Mouse (Mus musculus): ENCODE results near the gene 1700016H13Rik. TPM values are rescaled to one million over a fixed set of nuclear protein-coding genes. Genes with fewer than 3 reads are reported as not detected.

1700016H13Rik gene
- polyA plus RNA-seq, 1 experiment: not detected

DNA sequence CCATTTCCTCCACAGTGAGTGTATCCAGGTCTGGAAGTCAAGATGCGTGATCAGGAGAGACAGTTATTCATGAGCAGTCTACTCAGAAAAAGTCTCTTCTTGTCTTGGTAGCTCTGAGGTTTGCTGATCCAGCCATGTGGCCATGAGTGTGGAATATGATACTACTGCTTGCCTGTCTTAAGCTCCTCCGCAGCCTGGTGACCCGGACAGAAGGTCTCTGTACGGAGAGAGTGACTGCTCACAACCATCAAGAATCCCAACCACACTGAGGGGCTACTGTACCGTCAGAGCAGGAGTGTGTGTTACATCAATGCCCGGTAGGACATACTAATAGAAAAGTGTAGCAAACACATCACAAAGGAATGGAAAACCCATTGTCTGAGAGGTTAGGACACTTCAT is 22.1 kb upstream of the 1700016H13Rik start:
- no peak overlapping the region for H3K27ac ChIP-seq (ENCODE audit: insufficient read depth, low read depth, low read length)
- 87% methylated on average over 6 of the region's 6 CpGs for WGBS
- TF ChIP-seq CTCF (IDR thresholded peaks at IDR 0.05; ENCODE audit: insufficient read depth, low read depth, low read length) (no peak), POLR2A (IDR thresholded peaks at IDR 0.05; ENCODE audit: insufficient read depth, low read depth, low read length) (no peak)

DNA sequence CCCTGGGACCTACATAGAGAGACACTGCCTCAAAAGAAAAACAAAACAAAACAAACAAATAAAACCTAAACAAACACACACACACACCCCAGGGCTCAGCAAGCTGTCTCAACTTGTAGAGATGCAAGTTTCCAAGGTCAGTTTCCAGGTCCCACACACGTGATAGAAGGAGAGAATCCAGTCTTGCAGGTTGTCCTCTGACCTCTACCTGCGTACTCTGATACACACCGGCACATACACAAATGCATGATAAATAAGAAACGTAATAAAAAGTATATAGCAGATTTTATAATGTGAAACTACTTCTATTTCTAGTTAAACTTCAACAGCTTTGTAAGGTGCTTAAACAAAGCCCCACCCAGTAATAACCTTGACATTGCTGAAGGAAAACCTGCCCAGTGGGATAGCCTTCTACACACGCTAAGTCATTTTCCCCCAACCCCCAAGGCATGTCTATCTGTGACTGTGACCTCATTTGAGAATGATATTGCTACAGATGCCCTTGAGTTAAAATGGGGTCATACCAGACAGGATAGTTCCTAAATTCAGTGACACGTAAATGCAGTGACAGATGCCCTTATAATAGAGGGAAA is 20.6 kb upstream of the 1700016H13Rik start:
- H3K4me1 ChIP-seq (ENCODE audit: control insufficient read depth, insufficient read depth, low read length): no peaks in the 10 kb centered on the region
- 96% methylated on average over 6 of the region's 6 CpGs for WGBS
- H3K4me3 ChIP-seq (ENCODE audit: insufficient read depth, low read depth, low read length): no peak overlapping the region
- H3K27ac ChIP-seq (ENCODE audit: insufficient read depth, low read depth, low read length): no peak overlapping the region
- TF ChIP-seq CTCF (IDR thresholded peaks at IDR 0.05; ENCODE audit: insufficient read depth, low read depth, low read length) (no peak), POLR2A (IDR thresholded peaks at IDR 0.05; ENCODE audit: insufficient read depth, low read depth, low read length) (no peak)

More for the DNA sequence above, 22.1 kb upstream of the 1700016H13Rik start:
- Histone ChIP-seq H3K4me1 (ENCODE audit: control insufficient read depth, insufficient read depth, low read length) (no peaks in the 10 kb centered on the region), H3K4me3 (ENCODE audit: insufficient read depth, low read depth, low read length) (no peak overlapping the region)

DNA sequence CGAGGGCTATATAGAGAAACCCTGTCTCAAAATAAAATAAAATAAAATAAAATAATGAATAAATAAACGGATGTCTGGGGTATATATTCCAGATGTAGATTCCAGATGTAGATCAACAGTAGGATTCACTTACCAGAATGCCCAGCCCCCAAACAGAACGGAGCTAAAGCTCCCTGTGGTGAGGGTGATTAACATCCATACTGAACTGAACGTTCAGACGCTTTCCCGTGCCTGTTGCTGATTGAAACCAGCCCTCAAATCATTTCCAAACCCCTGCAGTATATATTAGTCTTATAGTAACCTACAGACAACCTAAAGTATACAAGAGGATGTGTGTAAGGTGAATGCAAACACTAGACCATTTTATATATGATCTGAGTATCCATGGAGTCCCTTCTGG is 18.7 kb upstream of the 1700016H13Rik start:
- H3K27ac ChIP-seq (ENCODE audit: insufficient read depth, low read depth, low read length): no peak overlapping the region
- H3K4me1 ChIP-seq (ENCODE audit: control insufficient read depth, insufficient read depth, low read length): no peaks in the 10 kb centered on the region
- 68% methylated on average over 6 of the region's 6 CpGs for WGBS
- no peak overlapping the region for H3K4me3 ChIP-seq (ENCODE audit: insufficient read depth, low read depth, low read length)
- TF ChIP-seq POLR2A (IDR thresholded peaks at IDR 0.05; ENCODE audit: insufficient read depth, low read depth, low read length): no peak
- no peak for TF ChIP-seq CTCF (IDR thresholded peaks at IDR 0.05; ENCODE audit: insufficient read depth, low read depth, low read length)

DNA sequence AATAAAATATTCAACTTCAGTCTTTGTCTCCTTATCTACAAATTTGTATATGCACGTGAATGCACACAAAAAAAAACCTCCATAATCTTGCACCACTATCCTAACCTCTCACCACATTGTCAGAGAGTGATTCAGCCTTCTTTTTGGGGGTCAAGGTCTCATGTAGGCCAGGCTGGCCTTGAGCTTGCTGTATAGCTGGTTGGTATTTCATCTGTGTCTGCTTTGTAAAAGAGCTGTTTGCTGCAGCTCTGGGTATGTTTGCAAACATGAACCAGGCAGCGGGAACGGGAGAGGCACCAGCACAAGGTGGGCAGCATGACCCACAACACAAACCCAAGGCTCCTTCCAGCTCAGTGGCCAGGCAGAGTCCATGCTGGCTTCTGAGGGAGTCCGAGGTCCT is 17.8 kb upstream of the 1700016H13Rik start:
- Histone ChIP-seq H3K4me3 (ENCODE audit: insufficient read depth, low read depth, low read length) (no peak overlapping the region), H3K27ac (ENCODE audit: insufficient read depth, low read depth, low read length) (no peak overlapping the region), H3K4me1 (ENCODE audit: control insufficient read depth, insufficient read depth, low read length) (no peaks in the 10 kb centered on the region)
- WGBS: 85% methylated on average over 4 of the region's 4 CpGs
- TF ChIP-seq CTCF (IDR thresholded peaks at IDR 0.05; ENCODE audit: insufficient read depth, low read depth, low read length): no peak
- no peak for TF ChIP-seq POLR2A (IDR thresholded peaks at IDR 0.05; ENCODE audit: insufficient read depth, low read depth, low read length)

DNA sequence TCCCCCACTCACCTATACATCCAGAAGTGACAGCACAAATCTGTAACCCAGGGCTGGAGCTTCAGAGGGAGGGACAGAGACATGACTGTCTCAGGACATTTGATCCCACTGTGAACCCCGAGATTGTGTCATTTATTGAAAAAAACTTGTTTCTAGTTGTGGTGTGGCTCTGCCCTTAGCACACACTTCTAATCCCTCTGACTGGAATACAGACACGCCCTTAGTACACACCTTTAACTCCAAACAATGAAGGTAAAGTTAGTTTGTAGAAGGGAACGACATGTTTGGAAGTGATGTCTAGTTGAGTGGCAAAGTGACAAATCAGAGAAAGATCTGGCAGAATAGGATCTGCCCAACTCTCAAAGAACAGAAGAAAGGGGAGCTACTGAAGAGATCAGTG is 16.0 kb upstream of the 1700016H13Rik start:
- H3K27ac ChIP-seq (ENCODE audit: insufficient read depth, low read depth, low read length): no peak overlapping the region
- TF ChIP-seq POLR2A (IDR thresholded peaks at IDR 0.05; ENCODE audit: insufficient read depth, low read depth, low read length) (no peak), CTCF (IDR thresholded peaks at IDR 0.05; ENCODE audit: insufficient read depth, low read depth, low read length) (no peak)
- H3K4me1 ChIP-seq (ENCODE audit: control insufficient read depth, insufficient read depth, low read length): no peaks in the 10 kb centered on the region
- 85% methylated on average over 3 of the region's 3 CpGs for WGBS
- H3K4me3 ChIP-seq (ENCODE audit: insufficient read depth, low read depth, low read length): no peak overlapping the region

DNA sequence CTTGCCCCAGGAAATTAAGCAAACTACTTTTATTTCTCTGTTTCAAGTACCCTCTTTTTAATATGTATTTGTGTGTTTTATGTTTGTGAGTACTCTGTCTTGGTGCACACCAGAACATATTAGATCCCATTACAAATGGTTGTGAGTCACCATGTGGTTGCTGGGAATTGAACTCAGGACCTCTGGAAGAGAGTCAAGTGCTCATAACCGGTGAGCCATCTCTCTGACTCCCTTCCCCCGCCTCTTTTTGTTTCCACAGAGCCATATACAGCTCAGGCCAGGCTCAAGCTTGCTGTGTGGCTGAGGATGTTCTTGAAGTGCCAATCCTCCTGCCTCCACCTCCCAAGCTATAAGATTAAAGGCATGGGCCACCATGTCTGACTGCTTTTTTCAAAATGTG is 10.1 kb upstream of the 1700016H13Rik start:
- 85% methylated on average over 2 of the region's 2 CpGs for WGBS
- Histone ChIP-seq H3K4me1 (ENCODE audit: control insufficient read depth, insufficient read depth, low read length) (no peaks in the 10 kb centered on the region), H3K4me3 (ENCODE audit: insufficient read depth, low read depth, low read length) (no peak overlapping the region), H3K27ac (ENCODE audit: insufficient read depth, low read depth, low read length) (no peak overlapping the region)
- no peak for TF ChIP-seq POLR2A (IDR thresholded peaks at IDR 0.05; ENCODE audit: insufficient read depth, low read depth, low read length)
- TF ChIP-seq CTCF (IDR thresholded peaks at IDR 0.05; ENCODE audit: insufficient read depth, low read depth, low read length): no peak

DNA sequence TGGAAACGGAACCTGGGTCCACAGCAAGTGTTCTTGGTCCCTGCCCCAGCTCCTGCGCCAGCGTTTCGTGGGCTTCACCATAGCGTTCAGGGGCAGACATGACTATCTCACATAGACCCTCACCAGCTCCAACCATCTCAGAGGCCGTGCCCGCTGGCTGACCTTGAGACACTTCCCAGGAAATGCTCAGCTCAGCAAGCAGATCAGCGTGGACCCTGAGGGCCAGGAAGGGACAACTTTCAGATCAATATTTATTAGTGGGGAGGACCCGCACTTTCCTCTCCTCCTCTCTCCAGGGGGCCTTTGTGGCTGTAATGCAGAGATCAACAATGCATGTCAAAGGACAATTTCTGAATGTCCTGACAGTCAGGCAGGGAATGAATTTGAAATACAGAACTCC is 9.1 kb upstream of the 1700016H13Rik start:
- no peak overlapping the region for H3K4me3 ChIP-seq (ENCODE audit: insufficient read depth, low read depth, low read length)
- TF ChIP-seq POLR2A (IDR thresholded peaks at IDR 0.05; ENCODE audit: insufficient read depth, low read depth, low read length) (no peak), CTCF (IDR thresholded peaks at IDR 0.05; ENCODE audit: insufficient read depth, low read depth, low read length) (no peak)
- 89% methylated on average over 9 of the region's 9 CpGs for WGBS
- no peaks in the 10 kb centered on the region for H3K4me1 ChIP-seq (ENCODE audit: control insufficient read depth, insufficient read depth, low read length)
- no peak overlapping the region for H3K27ac ChIP-seq (ENCODE audit: insufficient read depth, low read depth, low read length)

DNA sequence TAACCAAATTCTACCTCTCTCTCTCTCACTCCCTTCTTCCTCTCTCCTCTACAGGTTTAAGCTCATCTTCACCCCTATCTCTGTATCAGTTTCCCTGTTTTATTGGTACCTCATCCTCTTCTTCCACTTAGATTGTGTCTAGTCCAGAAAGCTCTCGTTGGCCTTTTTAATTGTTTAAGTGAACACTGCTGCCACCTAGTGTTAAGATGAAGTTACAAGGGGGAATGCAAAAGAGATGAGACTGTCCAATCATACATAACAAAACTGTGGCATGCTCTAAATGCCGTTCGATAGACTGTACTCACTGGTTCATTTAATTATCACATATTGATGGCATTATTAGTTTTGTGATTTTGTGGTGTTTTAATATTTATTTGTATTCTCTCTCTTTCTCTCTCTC is 3.8 kb upstream of the 1700016H13Rik start:
- H3K27ac ChIP-seq (ENCODE audit: insufficient read depth, low read depth, low read length): no peak overlapping the region
- peaks cover 6% of the 10 kb centered on the region for H3K4me1 ChIP-seq (ENCODE audit: control insufficient read depth, insufficient read depth, low read length)
- no peak overlapping the region for H3K4me3 ChIP-seq (ENCODE audit: insufficient read depth, low read depth, low read length)
- no peak for TF ChIP-seq CTCF (IDR thresholded peaks at IDR 0.05; ENCODE audit: insufficient read depth, low read depth, low read length)
- no peak for TF ChIP-seq POLR2A (IDR thresholded peaks at IDR 0.05; ENCODE audit: insufficient read depth, low read depth, low read length)
- 21% methylated on average over 3 of the region's 3 CpGs for WGBS

DNA sequence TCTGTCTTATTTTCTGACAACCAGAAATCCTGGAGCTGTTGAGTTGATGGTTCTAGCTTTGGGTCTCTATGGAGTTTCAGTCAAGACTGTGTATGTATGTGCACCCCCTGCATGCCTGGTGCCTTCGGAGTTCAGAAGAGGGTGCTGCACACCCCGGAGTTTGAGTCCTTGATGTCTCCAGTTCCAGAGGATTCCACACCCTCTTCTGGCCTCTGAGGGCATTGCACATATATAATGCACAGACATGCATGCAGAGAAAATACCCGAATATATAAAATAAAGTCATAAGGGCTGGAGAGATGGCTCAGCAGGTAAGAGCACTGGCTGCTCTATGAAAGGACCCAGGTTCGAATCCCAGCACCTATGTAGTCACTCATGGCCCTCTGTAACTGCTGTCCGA is 3.1 kb upstream of the 1700016H13Rik start:
- Histone ChIP-seq H3K27ac (ENCODE audit: insufficient read depth, low read depth, low read length) (no peak overlapping the region), H3K4me3 (ENCODE audit: insufficient read depth, low read depth, low read length) (no peak overlapping the region), H3K4me1 (ENCODE audit: control insufficient read depth, insufficient read depth, low read length) (peaks cover 6% of the 10 kb centered on the region)
- TF ChIP-seq CTCF (IDR thresholded peaks at IDR 0.05; ENCODE audit: insufficient read depth, low read depth, low read length): no peak
- TF ChIP-seq POLR2A (IDR thresholded peaks at IDR 0.05; ENCODE audit: insufficient read depth, low read depth, low read length): no peak
- WGBS: 61% methylated on average over 5 of the region's 5 CpGs

DNA sequence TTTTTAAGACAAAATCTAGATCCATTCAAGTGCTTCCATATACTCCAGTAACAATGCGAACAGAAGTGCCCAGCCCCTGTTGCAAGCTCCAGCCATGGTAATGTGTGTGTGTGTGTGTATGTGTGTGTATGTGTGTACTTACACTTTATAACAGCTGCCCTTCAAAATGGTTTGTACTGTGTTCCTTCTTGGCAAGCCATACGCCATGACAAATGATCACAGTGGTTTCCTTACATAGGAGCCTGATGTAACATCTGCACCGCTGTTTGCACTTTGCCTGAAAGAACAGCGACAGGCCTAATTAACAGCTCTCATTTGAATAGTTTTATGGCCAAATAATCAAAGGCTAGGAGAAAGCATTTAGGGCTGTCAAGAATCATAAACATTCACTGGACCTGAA is 1.0 kb downstream of the 1700016H13Rik start:
- H3K4me1 ChIP-seq (ENCODE audit: control insufficient read depth, insufficient read depth, low read length): peaks cover 6% of the 10 kb centered on the region
- H3K4me3 ChIP-seq (ENCODE audit: insufficient read depth, low read depth, low read length): no peak overlapping the region
- WGBS: 65% methylated on average over 4 of the region's 4 CpGs
- H3K27ac ChIP-seq (ENCODE audit: insufficient read depth, low read depth, low read length): no peak overlapping the region
- TF ChIP-seq CTCF (IDR thresholded peaks at IDR 0.05; ENCODE audit: insufficient read depth, low read depth, low read length): no peak
- no peak for TF ChIP-seq POLR2A (IDR thresholded peaks at IDR 0.05; ENCODE audit: insufficient read depth, low read depth, low read length)
